Mouse (Mus musculus): ENCODE measurements around the gene Cx3cl1. TPM values are rescaled to one million over a fixed set of nuclear protein-coding genes. Genes with fewer than 3 reads are reported as not detected.

The Cx3cl1 gene
- polyA plus RNA-seq, 2 experiments, result 8.6 to 10.5 TPM

DNA sequence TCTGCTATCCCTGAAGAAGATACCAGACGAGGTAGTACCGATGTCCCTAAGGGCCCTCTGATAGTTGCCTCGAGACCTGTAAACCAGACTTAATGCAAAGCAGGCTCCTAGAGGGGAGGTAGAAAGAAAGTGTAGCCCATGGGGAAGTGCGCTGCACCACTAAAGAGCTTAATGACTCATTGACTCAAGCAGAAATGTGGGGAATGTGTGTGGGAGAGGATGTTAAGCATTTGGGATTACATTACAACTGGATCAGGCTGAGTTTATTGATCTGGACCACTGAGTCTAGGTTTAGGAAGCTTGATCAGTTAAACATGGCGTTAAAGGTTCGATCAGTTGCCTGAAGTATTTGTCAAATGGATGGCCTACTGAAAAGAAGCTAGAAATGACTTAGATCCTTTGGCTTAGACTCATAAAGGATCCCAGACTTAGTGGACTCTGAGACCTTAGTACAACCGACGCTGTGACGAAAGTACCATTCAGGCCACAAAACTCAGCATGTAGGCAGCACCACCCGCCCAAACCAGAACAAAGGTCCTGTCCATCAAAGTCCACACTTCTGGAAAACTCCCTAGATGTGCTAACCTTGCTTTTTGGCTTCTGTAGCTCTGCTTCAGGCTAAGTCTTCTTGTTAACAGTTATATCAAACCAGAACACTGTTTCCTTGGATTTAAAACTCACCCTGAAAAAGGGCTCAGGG lies 17.6 kb downstream of the Cx3cl1 start:
- Histone ChIP-seq H3K9me3 (ENCODE audit: control insufficient read depth, low read length) (no peaks in the 10 kb centered on the region), H3K27ac (replicated peaks; ENCODE audit: low read depth, low read length) (no peak overlapping the region), H3K4me2 (replicated peaks; ENCODE audit: low read depth, low read length, severe bottlenecking) (no peak overlapping the region), H3K4me1 (ENCODE audit: control insufficient read depth, insufficient read depth, low read length) (peaks cover 5% of the 10 kb centered on the region; the same call in 1 of the 2 replicates), H3K27me3 (ENCODE audit: control insufficient read depth, insufficient read depth, low read length) (no peaks in the 10 kb centered on the region), H3K4me3 (replicated peaks; ENCODE audit: low read length) (no peak overlapping the region), H3K36me3 (ENCODE audit: control insufficient read depth, insufficient read depth, low read length) (no peaks in the 10 kb centered on the region), H3K9ac (ENCODE audit: low read depth, low read length, severe bottlenecking) (no peak overlapping the region)
- no peak for TF ChIP-seq POLR2A (IDR thresholded peaks at IDR 0.05; ENCODE audit: borderline replicate concordance, extremely low read depth, insufficient read depth, insufficient read length)
- 76% methylated on average over 10 of the region's 10 CpGs for WGBS
- DNase-seq (ENCODE audit: low spot score) (no peak), ATAC-seq (ENCODE audit: low FRiP score, low read depth) (no peak)

DNA sequence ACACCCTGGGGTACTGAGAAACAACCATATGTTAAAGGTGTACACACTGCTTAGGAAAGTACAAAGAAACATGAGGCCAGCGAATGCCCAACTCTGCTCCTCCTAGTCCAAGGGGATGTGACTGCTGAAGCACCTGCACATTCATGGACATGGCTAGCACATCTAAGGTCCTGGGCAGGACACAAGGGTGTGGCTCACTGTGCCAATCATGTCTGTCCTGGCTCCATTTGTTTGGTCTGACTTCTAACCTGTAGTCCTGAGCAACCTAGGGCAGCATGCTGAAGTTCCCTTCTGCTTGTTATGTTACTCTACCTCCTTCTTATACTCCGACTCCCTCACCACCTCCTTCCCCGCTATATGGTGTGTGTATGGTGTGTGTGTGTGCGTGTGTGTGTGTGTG lies 22.6 kb downstream of the Cx3cl1 start:
- ATAC-seq (ENCODE audit: low FRiP score, low read depth), result no peak
- Histone ChIP-seq H3K4me3 (replicated peaks; ENCODE audit: low read length) (no peak overlapping the region), H3K4me2 (replicated peaks; ENCODE audit: low read depth, low read length, severe bottlenecking) (no peak overlapping the region), H3K9me3 (ENCODE audit: control insufficient read depth, low read length) (no peaks in the 10 kb centered on the region), H3K27me3 (ENCODE audit: control insufficient read depth, insufficient read depth, low read length) (no peaks in the 10 kb centered on the region), H3K27ac (replicated peaks; ENCODE audit: low read depth, low read length) (no peak overlapping the region), H3K4me1 (ENCODE audit: control insufficient read depth, insufficient read depth, low read length) (no peaks in the 10 kb centered on the region), H3K36me3 (ENCODE audit: control insufficient read depth, insufficient read depth, low read length) (no peaks in the 10 kb centered on the region), H3K9ac (ENCODE audit: low read depth, low read length, severe bottlenecking) (no peak overlapping the region)
- TF ChIP-seq POLR2A (IDR thresholded peaks at IDR 0.05; ENCODE audit: borderline replicate concordance, extremely low read depth, insufficient read depth, insufficient read length), result no peak
- WGBS, result 82% methylated on average over 4 of the region's 4 CpGs
- no peak for DNase-seq (ENCODE audit: low spot score)

DNA sequence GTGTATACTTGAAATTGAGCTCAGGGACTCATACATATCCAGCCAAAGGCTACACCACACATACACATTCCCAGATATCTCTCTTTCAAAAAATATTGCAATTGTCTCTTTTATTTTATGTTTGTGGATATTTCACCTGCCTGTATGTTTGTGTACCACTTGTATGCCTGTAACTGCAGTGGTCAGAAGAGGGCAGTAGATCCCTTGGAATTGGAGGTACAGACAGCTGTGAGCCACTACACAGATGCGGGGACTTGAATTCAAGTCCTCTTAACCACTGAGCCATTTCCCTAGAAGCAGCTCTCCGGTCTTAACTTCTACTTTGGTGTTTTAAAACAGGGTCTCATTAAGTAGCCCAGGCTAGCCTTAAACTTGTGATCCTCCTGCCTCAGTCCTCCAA lies 23.0 kb downstream of the Cx3cl1 start:
- no peak overlapping the region for H3K27ac ChIP-seq (replicated peaks; ENCODE audit: low read depth, low read length)
- 98% methylated on average over 2 of the region's 2 CpGs for WGBS
- H3K4me2 ChIP-seq (replicated peaks; ENCODE audit: low read depth, low read length, severe bottlenecking), result no peak overlapping the region
- no peak overlapping the region for H3K9ac ChIP-seq (ENCODE audit: low read depth, low read length, severe bottlenecking)
- no peaks in the 10 kb centered on the region for H3K9me3 ChIP-seq (ENCODE audit: control insufficient read depth, low read length)
- no peaks in the 10 kb centered on the region for H3K4me1 ChIP-seq (ENCODE audit: control insufficient read depth, insufficient read depth, low read length)
- no peak overlapping the region for H3K4me3 ChIP-seq (replicated peaks; ENCODE audit: low read length)
- DNase-seq (ENCODE audit: low spot score) (no peak), ATAC-seq (ENCODE audit: low FRiP score, low read depth) (no peak)
- H3K27me3 ChIP-seq (ENCODE audit: control insufficient read depth, insufficient read depth, low read length), result no peaks in the 10 kb centered on the region
- H3K36me3 ChIP-seq (ENCODE audit: control insufficient read depth, insufficient read depth, low read length), result no peaks in the 10 kb centered on the region
- no peak for TF ChIP-seq POLR2A (IDR thresholded peaks at IDR 0.05; ENCODE audit: borderline replicate concordance, extremely low read depth, insufficient read depth, insufficient read length)

DNA sequence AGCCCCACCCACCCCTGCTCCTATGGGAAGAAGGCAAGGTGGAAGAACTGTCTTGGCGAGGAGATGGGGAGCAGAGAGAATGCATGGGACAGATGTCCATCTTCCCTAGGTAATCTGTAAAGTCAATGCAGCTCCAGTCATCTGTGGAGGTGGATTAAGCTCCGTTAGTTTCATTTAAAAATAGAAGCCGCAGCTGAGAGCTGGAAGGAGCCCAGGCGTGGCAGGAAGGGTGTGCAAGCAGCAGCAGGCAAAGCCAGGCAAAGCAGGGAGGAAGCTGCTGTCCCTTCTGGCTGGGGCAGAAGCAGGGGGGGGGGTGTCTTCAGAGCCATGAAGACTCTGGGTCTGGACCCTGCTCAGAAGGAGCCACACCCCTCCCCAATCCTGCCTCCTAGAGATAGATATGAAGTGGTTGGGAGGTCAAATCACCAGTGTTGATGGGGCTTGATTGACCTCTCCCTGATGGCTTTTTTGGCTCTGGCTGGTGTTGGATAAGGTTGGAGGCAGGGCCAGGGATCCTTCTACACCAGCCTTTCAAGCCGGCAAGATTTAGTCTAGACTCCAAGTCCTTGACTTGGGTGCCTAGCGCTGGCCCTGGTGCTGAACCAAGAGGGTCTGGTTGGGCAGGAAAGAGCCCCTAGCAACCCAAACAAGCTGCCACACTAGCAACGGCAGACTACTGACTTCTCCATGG lies 28.6 kb downstream of the Cx3cl1 start:
- no peak overlapping the region for H3K27ac ChIP-seq (replicated peaks; ENCODE audit: low read depth, low read length)
- no peaks in the 10 kb centered on the region for H3K4me1 ChIP-seq (ENCODE audit: control insufficient read depth, insufficient read depth, low read length)
- no peaks in the 10 kb centered on the region for H3K9me3 ChIP-seq (ENCODE audit: control insufficient read depth, low read length)
- DNase-seq (ENCODE audit: low spot score), result peak; percentile 51
- H3K27me3 ChIP-seq (ENCODE audit: control insufficient read depth, insufficient read depth, low read length), result no peaks in the 10 kb centered on the region
- H3K4me3 ChIP-seq (replicated peaks; ENCODE audit: low read length), result no peak overlapping the region
- TF ChIP-seq POLR2A (IDR thresholded peaks at IDR 0.05; ENCODE audit: borderline replicate concordance, extremely low read depth, insufficient read depth, insufficient read length), result no peak
- no peak overlapping the region for H3K4me2 ChIP-seq (replicated peaks; ENCODE audit: low read depth, low read length, severe bottlenecking)
- no peak for ATAC-seq (ENCODE audit: low FRiP score, low read depth)
- no peak overlapping the region for H3K9ac ChIP-seq (ENCODE audit: low read depth, low read length, severe bottlenecking)
- H3K36me3 ChIP-seq (ENCODE audit: control insufficient read depth, insufficient read depth, low read length), result no peaks in the 10 kb centered on the region
- WGBS, result 62% methylated on average over 7 of the region's 7 CpGs

DNA sequence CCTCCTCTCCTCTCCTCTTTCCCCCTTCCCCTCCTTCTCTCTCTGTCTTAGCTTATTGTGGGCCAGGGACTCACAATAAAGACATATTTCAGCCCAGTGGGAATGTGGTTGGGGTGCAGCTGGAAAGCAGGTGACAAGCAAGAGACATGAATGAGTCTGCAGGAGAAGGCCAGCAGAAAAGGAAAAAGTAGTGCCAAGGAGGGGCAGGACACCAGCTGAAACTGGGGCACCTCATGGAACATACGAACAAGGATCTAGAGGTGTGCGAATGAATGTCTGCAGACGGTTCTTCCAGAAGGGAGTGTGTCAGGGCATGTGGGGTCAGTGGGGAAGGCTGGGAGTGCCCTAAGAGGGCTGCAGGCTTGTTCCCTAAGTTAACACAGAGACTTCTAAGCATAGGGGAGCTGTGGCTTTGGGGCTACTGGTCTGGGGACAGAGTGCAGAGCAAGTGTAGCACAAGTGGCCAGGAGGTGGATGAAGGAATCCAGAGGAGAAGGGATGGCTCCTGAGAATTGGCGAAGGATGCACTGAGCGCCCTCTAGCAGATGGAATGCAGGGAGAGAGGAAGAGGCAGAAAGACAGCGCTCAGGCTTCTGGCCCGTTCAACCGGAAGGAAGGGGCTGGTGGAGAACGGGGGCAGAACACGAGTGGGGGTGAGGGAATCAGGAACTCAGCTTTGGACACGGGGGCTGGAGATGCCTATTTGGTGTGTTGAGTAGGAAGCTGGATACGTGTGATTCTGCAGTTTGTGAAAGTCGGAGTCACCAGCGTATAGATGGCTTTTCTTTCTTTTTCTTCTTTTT lies 29.7 kb downstream of the Cx3cl1 start:
- Histone ChIP-seq H3K27me3 (ENCODE audit: control insufficient read depth, insufficient read depth, low read length) (no peaks in the 10 kb centered on the region), H3K36me3 (ENCODE audit: control insufficient read depth, insufficient read depth, low read length) (no peaks in the 10 kb centered on the region), H3K4me3 (replicated peaks; ENCODE audit: low read length) (no peak overlapping the region), H3K4me2 (replicated peaks; ENCODE audit: low read depth, low read length, severe bottlenecking) (no peak overlapping the region), H3K9me3 (ENCODE audit: control insufficient read depth, low read length) (no peaks in the 10 kb centered on the region), H3K27ac (replicated peaks; ENCODE audit: low read depth, low read length) (no peak overlapping the region), H3K4me1 (ENCODE audit: control insufficient read depth, insufficient read depth, low read length) (no peaks in the 10 kb centered on the region), H3K9ac (ENCODE audit: low read depth, low read length, severe bottlenecking) (no peak overlapping the region)
- DNase-seq (ENCODE audit: low spot score) (no peak), ATAC-seq (ENCODE audit: low FRiP score, low read depth) (no peak)
- 44% methylated on average over 14 of the region's 14 CpGs for WGBS
- TF ChIP-seq POLR2A (IDR thresholded peaks at IDR 0.05; ENCODE audit: borderline replicate concordance, extremely low read depth, insufficient read depth, insufficient read length), result no peak
